Mouse (Mus musculus) embryonic facial prominence, embryonic 14.5 days (tissue): ENCODE measurements around the gene Hmox2. TPM values are rescaled to one million over a fixed set of nuclear protein-coding genes. Genes with fewer than 3 reads are reported as not detected.

ENCODE experiments used
- ATAC-seq: fragments of 200-750 bp; cut with Nextera tagmentation; 2 replicates; pipeline ENCODE4 v1.8.0; 2017; ENCODE audit warnings: low read depth, moderate number of reproducible peaks, moderate TSS enrichment
- DNase-seq: peaks from one replicate; pipeline ENCODE4 v3.0.0-alpha.2; 2015; ENCODE audit warnings: low spot score
- H3K27ac ChIP-seq: fragments of 300-500 bp; sonication (generic); replicated peaks from 2 replicates; pipeline ENCODE4 v1.5.1; 2014; ENCODE audit warnings: low read depth, mild to moderate bottlenecking, low read length, moderate library complexity
- H3K27me3 ChIP-seq: fragments of 300-500 bp; sonication (generic); replicated peaks from 2 replicates; pipeline ENCODE4 v1.6.1; 2014; ENCODE audit warnings: low read length; ENCODE audit not compliant: control insufficient read depth, insufficient read depth
- H3K36me3 ChIP-seq: fragments of 300-500 bp; sonication (generic); 2 replicates; pipeline ENCODE4 v1.6.1; 2014; ENCODE audit warnings: low read length, mixed read lengths; ENCODE audit not compliant: control insufficient read depth, insufficient read depth
- H3K4me1 ChIP-seq: fragments of 300-500 bp; sonication (generic); 2 replicates; pipeline ENCODE4 v1.6.1; 2014; ENCODE audit warnings: antibody characterized with exemption, low read length; ENCODE audit not compliant: control insufficient read depth, insufficient read depth
- H3K4me2 ChIP-seq: fragments of 300-500 bp; sonication (generic); 2 replicates; pipeline ENCODE4 v1.6.1; 2014; ENCODE audit warnings: low read depth, mild to moderate bottlenecking, low read length, moderate library complexity, mixed read lengths
- H3K4me3 ChIP-seq: fragments of 300-500 bp; sonication (generic); 2 replicates; pipeline ENCODE4 v1.5.1; 2014; ENCODE audit warnings: low read depth, mild to moderate bottlenecking, low read length
- H3K9ac ChIP-seq: fragments of 300-500 bp; sonication (generic); 2 replicates; pipeline ENCODE4 v1.6.1; 2014; ENCODE audit warnings: low read depth, mild to moderate bottlenecking, low read length, moderate library complexity, mixed read lengths
- H3K9me3 ChIP-seq: fragments of 300-500 bp; sonication (generic); 2 replicates; pipeline ENCODE4 v1.6.1; 2016; ENCODE audit warnings: low read length; ENCODE audit not compliant: control insufficient read depth
- WGBS: fragments of 180-500 bp; shearing (Covaris S2); extraction: QIAGEN DNeasy Blood & Tissue Kit; methylation state at CpG from one replicate; pipeline ENCODE4 v1.1.7; 2014; 5-methylcytosine and 5-hydroxymethylcytosine counted together
- polyA plus RNA-seq: library from polyadenylated mRNA; unstranded; fragments of >200 nt; fragmentation: Nextera tagmentation; extraction: Ambion mirVana; gene quantifications from 2 replicates; pipeline ENCODE4 v1.2.1, GENCODE M21; 2014

Gene Hmox2
- polyA plus RNA-seq, 1 experiment from 2014 or later: 97.6 TPM

GRCm38 (mm10) chr16:4781524-4782196 is 55.5 kb downstream of the Hmox2 start:
- peak; percentile 71 for DNase-seq
- H3K27ac ChIP-seq: peak overlapping the region; percentile 68
- H3K36me3 ChIP-seq: peaks cover 10% of the 10 kb centered on the region; the same call in 1 of the 2 replicates
- ATAC-seq: peak; percentile 34
- 0 out of 2 replicates have a peak, but pooled peaks cover 13% of the 10 kb centered on the region for H3K4me1 ChIP-seq
- no peaks in the 10 kb centered on the region for H3K27me3 ChIP-seq
- no peak overlapping the region for H3K9ac ChIP-seq
- H3K4me2 ChIP-seq: 0 out of 2 replicates have a peak overlapping the region, but pooled peaks have one; percentile 2
- no peaks in the 10 kb centered on the region for H3K9me3 ChIP-seq
- 71% methylated on average over 5 of the region's 5 CpGs for WGBS
- no peak overlapping the region for H3K4me3 ChIP-seq

GRCm38 (mm10) chr16:4782515-4782914 is 56.4 kb downstream of the Hmox2 start:
- no peak for ATAC-seq
- no peak overlapping the region for H3K9ac ChIP-seq
- no peak for DNase-seq
- H3K4me3 ChIP-seq: no peak overlapping the region
- H3K4me2 ChIP-seq: no peak overlapping the region
- peaks cover 15% of the 10 kb centered on the region; the same call in 1 of the 2 replicates for H3K4me1 ChIP-seq
- H3K9me3 ChIP-seq: no peaks in the 10 kb centered on the region
- peaks cover 10% of the 10 kb centered on the region; the same call in 1 of the 2 replicates for H3K36me3 ChIP-seq
- H3K27ac ChIP-seq: no peak overlapping the region
- no peaks in the 10 kb centered on the region for H3K27me3 ChIP-seq

GRCm38 (mm10) chr16:4785706-4786105 is 59.5 kb downstream of the Hmox2 start:
- Histone ChIP-seq H3K36me3 (peaks cover 10% of the 10 kb centered on the region; the same call in 1 of the 2 replicates), H3K27ac (no peak overlapping the region), H3K4me2 (no peak overlapping the region), H3K9me3 (no peaks in the 10 kb centered on the region), H3K9ac (no peak overlapping the region), H3K4me1 (peaks cover 26% of the 10 kb centered on the region), H3K27me3 (no peaks in the 10 kb centered on the region), H3K4me3 (no peak overlapping the region)
- ATAC-seq (no peak), DNase-seq (no peak)
- whole genome bisulfite sequencing: 67% methylated on average over 4 of the region's 4 CpGs

GRCm38 (mm10) chr16:4788176-4788575 is 62.0 kb downstream of the Hmox2 start:
- H3K4me3 ChIP-seq: peak overlapping the region; percentile 64; the same call in 1 of the 2 replicates
- no peak for ATAC-seq
- H3K9me3 ChIP-seq: no peaks in the 10 kb centered on the region
- no peak overlapping the region for H3K27ac ChIP-seq
- no peak for DNase-seq
- peak overlapping the region; percentile 88 for H3K4me2 ChIP-seq
- no peaks in the 10 kb centered on the region for H3K27me3 ChIP-seq
- H3K36me3 ChIP-seq: peaks cover 9% of the 10 kb centered on the region; the same call in 1 of the 2 replicates
- no peak overlapping the region for H3K9ac ChIP-seq
- peaks cover 18% of the 10 kb centered on the region for H3K4me1 ChIP-seq

GRCm38 (mm10) chr16:4789311-4789768 is 63.2 kb downstream of the Hmox2 start:
- Histone ChIP-seq H3K4me1 (peaks cover 16% of the 10 kb centered on the region), H3K9me3 (no peaks in the 10 kb centered on the region), H3K9ac (peak overlapping the region; percentile 85), H3K27me3 (no peaks in the 10 kb centered on the region), H3K27ac (peak overlapping the region; percentile 96), H3K36me3 (peaks cover 4% of the 10 kb centered on the region; the same call in 1 of the 2 replicates), H3K4me3 (peak overlapping the region; percentile 64), H3K4me2 (peak overlapping the region; percentile 88)
- WGBS: under 1% methylated on average over 19 of the region's 29 CpGs
- peak; percentile 31 for DNase-seq
- ATAC-seq: peak; percentile 53

GRCm38 (mm10) chr16:4789810-4790559 is 63.8 kb downstream of the Hmox2 start, which contains the start of gene Cdip1:
TSS of gene Cdip1 (minus strand) at chr16:4790292.
- DNase-seq (peak; percentile 98), ATAC-seq (peak; percentile 98)
- Histone ChIP-seq H3K36me3 (peaks cover 3% of the 10 kb centered on the region; the same call in 1 of the 2 replicates), H3K27me3 (no peaks in the 10 kb centered on the region), H3K4me3 (peak within 1 kb of the TSS; percentile 64), H3K4me1 (peaks cover 16% of the 10 kb centered on the region), H3K9me3 (no peaks in the 10 kb centered on the region), H3K9ac (peak within 1 kb of the TSS; percentile 85), H3K27ac (peak within 1 kb of the TSS; percentile 96), H3K4me2 (peak within 1 kb of the TSS; percentile 88)
- WGBS: 1% methylated on average over 37 of the region's 51 CpGs

- Histone ChIP-seq H3K36me3 (no peaks in the 10 kb centered on the region), H3K27me3 (no peaks in the 10 kb centered on the region), H3K9me3 (no peaks in the 10 kb centered on the region), H3K9ac (no peak overlapping the region), H3K4me1 (peaks cover 16% of the 10 kb centered on the region), H3K27ac (no peak overlapping the region), H3K4me2 (no peak overlapping the region), H3K4me3 (no peak overlapping the region)
- WGBS: 62% methylated on average over 2 of the region's 2 CpGs
- DNase-seq (no peak), ATAC-seq (no peak)
Observed at GRCm38 (mm10) chr16:4791332-4791731, 65.2 kb downstream of the Hmox2 start.

- no peak overlapping the region for H3K4me2 ChIP-seq
- H3K9ac ChIP-seq: no peak overlapping the region
- H3K9me3 ChIP-seq: no peaks in the 10 kb centered on the region
- peak; percentile 17 for DNase-seq
- 80% methylated on average over 4 of the region's 4 CpGs for WGBS
- no peaks in the 10 kb centered on the region for H3K36me3 ChIP-seq
- no peak overlapping the region for H3K4me3 ChIP-seq
- no peaks in the 10 kb centered on the region for H3K27me3 ChIP-seq
- no peaks in the 10 kb centered on the region for H3K4me1 ChIP-seq
- no peak for ATAC-seq
- no peak overlapping the region for H3K27ac ChIP-seq
Observed at GRCm38 (mm10) chr16:4796631-4797030, 70.5 kb downstream of the Hmox2 start.
